Mouse (Mus musculus) frontal cortex, adult (tissue): ENCODE measurements around the gene Gbgt1.

ENCODE experiments used
- ATAC-seq: cut with Nextera tagmentation; 2 replicates; pipeline ENCODE4 v1.9.2; 2017; ENCODE audit warnings: mild to moderate bottlenecking, moderate library complexity, mixed read lengths; ENCODE audit not compliant: low TSS enrichment

Gbgt1 gene

GRCm38 (mm10) chr2:28549157-28549556, 52.5 kb downstream of the Gbgt1 start:
- ATAC-seq = no peak

GRCm38 (mm10) chr2:28552301-28552700, 55.6 kb downstream of the Gbgt1 start:
- no peak for ATAC-seq
